1 mouse cellular context compared by ENCODE assay signal in the genomic region with DNA sequence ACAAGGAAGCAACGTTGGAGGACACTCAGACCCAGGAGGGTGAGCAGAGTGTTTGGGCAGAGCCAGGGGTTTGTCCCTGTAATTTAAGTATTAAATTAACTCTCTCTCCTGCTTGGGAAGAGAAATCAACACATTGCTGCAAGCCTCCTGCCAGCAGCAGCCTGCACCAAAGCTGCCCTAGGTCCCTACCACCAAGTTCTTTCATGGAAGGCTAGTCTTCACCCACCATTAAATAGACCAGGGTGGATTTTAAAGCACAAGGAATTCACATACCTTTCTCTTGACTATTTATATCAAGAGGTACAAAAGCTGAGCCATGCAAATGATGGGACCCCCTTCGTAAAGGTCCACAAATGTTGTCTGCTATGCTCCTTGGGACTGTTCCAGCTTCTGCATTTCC.
"Had no signal": no experiment of that assay in that cellular context is flagged by ENCODE, and none has a peak within 500 bp of the region (broad histone marks: within the 10 kb centered on the region; RNA-seq: fewer than 3 reads in every experiment).

No protein-coding gene starts in this region.

- H3K27me3 ChIP-seq: stomach, embryonic 15.5 days had no signal
